Comparison of ENCODE assay signal across 21 mouse cellular contexts in genomic region chr2:117925412-117925811, GRCm38 (mm10).
A peak's percentile ranks its signal among the peaks of the same experiment; 100 is the strongest.
DNase-seq lines count a peak whose midpoint lies in the region; ATAC-seq and TF ChIP-seq lines count a peak whose summit lies in the region.
"Had no signal": no experiment of that assay in that cellular context is flagged by ENCODE, and none has a peak within 500 bp of the region (broad histone marks: within the 10 kb centered on the region; RNA-seq: fewer than 3 reads in every experiment).

No protein-coding gene starts in this region.

- WGBS in liver, postnatal 0 days (ENCODE audit: insufficient replicate concordance): 64% methylated on average over 5 of the region's 5 CpGs
- WGBS in liver, embryonic 11.5 days: 86% methylated on average over 5 of the region's 5 CpGs
- 93% methylated on average over 5 of the region's 5 CpGs for WGBS in midbrain, embryonic 14.5 days

- no peaks in the 10 kb centered on the region for H3K36me3 ChIP-seq in liver, postnatal 0 days (replicated peaks; ENCODE audit: insufficient read depth, low read length)
- H3K36me3 ChIP-seq in liver, embryonic 11.5 days (ENCODE audit: control insufficient read depth, insufficient read depth, low read length): no peaks in the 10 kb centered on the region
- H3K36me3 ChIP-seq in midbrain, embryonic 14.5 days (ENCODE audit: control insufficient read depth, insufficient read depth, low read length): no peaks in the 10 kb centered on the region
- H3K36me3 ChIP-seq: embryonic facial prominence, embryonic 15.5 days; forebrain, embryonic 10.5 days; forebrain, embryonic 15.5 days; heart, embryonic 12.5 days; hindbrain, embryonic 13.5 days had no signal

- peak; percentile 69; the same call in 1 of the 2 replicates for TF ChIP-seq EP300 in liver, postnatal 0 days (IDR thresholded peaks at IDR 0.05; ENCODE audit: low read depth)

- no peak for TF ChIP-seq CTCF in liver, postnatal 0 days (IDR thresholded peaks at IDR 0.05; ENCODE audit: low read depth)

- H3K27me3 ChIP-seq in liver, postnatal 0 days (ENCODE audit: insufficient read depth, low read length): no peaks in the 10 kb centered on the region
- no peaks in the 10 kb centered on the region for H3K27me3 ChIP-seq in liver, embryonic 11.5 days (replicated peaks; ENCODE audit: control insufficient read depth, insufficient read depth, low read length)
- H3K27me3 ChIP-seq in midbrain, embryonic 14.5 days (ENCODE audit: control insufficient read depth, insufficient read depth, low read length): no peaks in the 10 kb centered on the region
- H3K27me3 ChIP-seq: embryonic facial prominence, embryonic 15.5 days; forebrain, embryonic 15.5 days; heart, embryonic 12.5 days had no signal

- no peak overlapping the region for H3K9ac ChIP-seq in liver, postnatal 0 days (replicated peaks)
- H3K9ac ChIP-seq in liver, embryonic 11.5 days (ENCODE audit: low read depth, low read length): no peak overlapping the region
- no peak overlapping the region for H3K9ac ChIP-seq in midbrain, embryonic 14.5 days (replicated peaks; ENCODE audit: low read length)
- H3K9ac ChIP-seq: embryonic facial prominence, embryonic 15.5 days; forebrain, embryonic 15.5 days; heart, embryonic 12.5 days; hindbrain, embryonic 13.5 days had no signal

- ATAC-seq in liver, postnatal 0 days: peak; percentile 58
- ATAC-seq in liver, embryonic 11.5 days (replicated peaks; ENCODE audit: low FRiP score): no peak
- ATAC-seq in common myeloid progenitor, adult 5-6 weeks (replicated peaks; ENCODE audit: low read depth, poor library complexity, severe bottlenecking): peak; percentile 52
- ATAC-seq in megakaryocyte progenitor cell, adult 5-6 weeks (replicated peaks; ENCODE audit: poor library complexity): peak; percentile 99
- ATAC-seq in midbrain, embryonic 14.5 days (ENCODE audit: low FRiP score, low TSS enrichment): no peak
- ATAC-seq: forebrain, embryonic 15.5 days; hindbrain, postnatal 0 days had no signal

- H3K4me1 ChIP-seq in liver, postnatal 0 days (ENCODE audit: insufficient read depth): peaks cover 4% of the 10 kb centered on the region; the same call in 1 of the 2 replicates
- H3K4me1 ChIP-seq in liver, embryonic 11.5 days (replicated peaks; ENCODE audit: control insufficient read depth, insufficient read depth, low read length): no peaks in the 10 kb centered on the region
- H3K4me1 ChIP-seq in midbrain, embryonic 14.5 days (ENCODE audit: control insufficient read depth, insufficient read depth, low read length): no peaks in the 10 kb centered on the region
- H3K4me1 ChIP-seq: embryonic facial prominence, embryonic 15.5 days; hindbrain, embryonic 13.5 days had no signal

- no peak overlapping the region for H3K4me2 ChIP-seq in liver, postnatal 0 days (ENCODE audit: low read depth, low read length)
- no peak overlapping the region for H3K4me2 ChIP-seq in liver, embryonic 11.5 days
- no peak overlapping the region for H3K4me2 ChIP-seq in midbrain, embryonic 14.5 days (ENCODE audit: low read length)
- H3K4me2 ChIP-seq: embryonic facial prominence, embryonic 15.5 days; forebrain, embryonic 15.5 days; heart, embryonic 12.5 days; hindbrain, embryonic 13.5 days had no signal

- intact Hi-C loops in heart, postnatal 25 days (cut with DNase I): no loop called here

- peak; percentile 50 for DNase-seq in liver, postnatal 0 days
- no peak for DNase-seq in liver, embryonic 11.5 days (ENCODE audit: low spot score)
- DNase-seq in 3T3-L1 (ENCODE audit: low read depth, low spot score): peak; percentile 34
- DNase-seq in heart, postnatal 25 days (ENCODE audit: low spot score): no peak
- DNase-seq in thymus, postnatal 14 days: no peak
- DNase-seq in midbrain, embryonic 14.5 days: no peak
- DNase-seq: adrenal gland, postnatal 10 days; cerebellum, adult 11 months; cerebellum, adult 8-10 months; cerebellum, postnatal 25 days; gastrocnemius, postnatal 10 days; heart, postnatal 4 days had no signal

- no peaks in the 10 kb centered on the region for H3K9me3 ChIP-seq in liver, postnatal 0 days (ENCODE audit: low read length)
- no peaks in the 10 kb centered on the region for H3K9me3 ChIP-seq in liver, embryonic 11.5 days (ENCODE audit: control insufficient read depth, low read length)
- H3K9me3 ChIP-seq in midbrain, embryonic 14.5 days (ENCODE audit: control insufficient read depth, low read length): no peaks in the 10 kb centered on the region
- H3K9me3 ChIP-seq: embryonic facial prominence, embryonic 15.5 days; forebrain, embryonic 10.5 days; forebrain, embryonic 15.5 days; heart, embryonic 12.5 days; hindbrain, embryonic 13.5 days had no signal

- no peak overlapping the region for H3K27ac ChIP-seq in liver, postnatal 0 days (ENCODE audit: low read depth)
- no peak overlapping the region for H3K27ac ChIP-seq in liver, embryonic 11.5 days (ENCODE audit: low read depth, low read length)
- H3K27ac ChIP-seq in midbrain, embryonic 14.5 days (replicated peaks; ENCODE audit: low read depth, low read length): no peak overlapping the region
- H3K27ac ChIP-seq: embryonic facial prominence, embryonic 15.5 days; forebrain, embryonic 15.5 days; hindbrain, embryonic 13.5 days; hindbrain, postnatal 0 days had no signal

- H3K4me3 ChIP-seq in liver, postnatal 0 days (ENCODE audit: low read depth, low read length): no peak overlapping the region
- no peak overlapping the region for H3K4me3 ChIP-seq in liver, embryonic 11.5 days (ENCODE audit: low read depth, low read length)
- H3K4me3 ChIP-seq in midbrain, embryonic 14.5 days (replicated peaks; ENCODE audit: low read depth, low read length): no peak overlapping the region
- H3K4me3 ChIP-seq: embryonic facial prominence, embryonic 15.5 days; erythroblast, embryonic 14.5 days; forebrain, embryonic 10.5 days; forebrain, embryonic 15.5 days; heart, embryonic 12.5 days; hindbrain, embryonic 13.5 days had no signal

Comparison
In these comparisons a context has a peak if more than half of its experiments do, and no peak if none do; other contexts are left out.
1. ATAC-seq: peak in liver, postnatal 0 days (single experiment), common myeloid progenitor, adult 5-6 weeks (single experiment) and megakaryocyte progenitor cell, adult 5-6 weeks (single experiment); none in liver, embryonic 11.5 days (single experiment) and midbrain, embryonic 14.5 days (single experiment).
2. DNase-seq: peak in liver, postnatal 0 days (single experiment) and 3T3-L1 (single experiment); none in liver, embryonic 11.5 days (single experiment), heart, postnatal 25 days (single experiment), thymus, postnatal 14 days (single experiment) and midbrain, embryonic 14.5 days (single experiment).